Mouse (Mus musculus) MEL (cell line): ENCODE results near the gene Tmem50b. TPM values are rescaled to one million over a fixed set of nuclear protein-coding genes. Genes with fewer than 3 reads are reported as not detected.

Experiments used
- DNase-seq: peaks from one replicate; pipeline ENCODE4 v3.0.0; 2011; ENCODE audit warnings: low read depth, low spot score
- H3K27ac ChIP-seq: 2 replicates; pipeline ENCODE4 v1.5.1; 2012; ENCODE audit warnings: low read depth, mild to moderate bottlenecking, control low read depth, low read length, moderate library complexity; ENCODE audit not compliant: control insufficient read depth
- H3K27me3 ChIP-seq, 2 experiments: fragments of 150-350 bp in 1 of 2; sonication (generic) in 1 of 2; 2 replicates each; pipeline ENCODE4 v1.6.1; 2012; ENCODE audit warnings: low read length in 2 of 2, mild to moderate bottlenecking in 2 of 2, improper control_type of control experiment in 1 of 2, moderate library complexity in 1 of 2; ENCODE audit not compliant: insufficient read depth in 2 of 2, control insufficient read depth in 1 of 2
- H3K36me3 ChIP-seq, 2 experiments: 2 replicates each; pipeline ENCODE4 v1.6.1; 2012 to 2014; ENCODE audit warnings: low read length in 2 of 2, improper control_type of control experiment in 1 of 2, inconsistent platforms in 1 of 2, mild to moderate bottlenecking in 1 of 2; ENCODE audit not compliant: insufficient read depth in 2 of 2, control insufficient read depth in 1 of 2
- H3K4me1 ChIP-seq, 2 experiments: fragments of 150-350 bp in 1 of 2; sonication (generic) in 1 of 2; 2 replicates each; pipeline ENCODE4 v1.6.1; 2012; ENCODE audit warnings: low read length in 2 of 2, improper control_type of control experiment in 1 of 2, mild to moderate bottlenecking in 1 of 2; ENCODE audit not compliant: insufficient read depth in 2 of 2, control insufficient read depth in 1 of 2
- H3K4me3 ChIP-seq, 2 experiments: fragments of 150-350 bp in 1 of 2; sonication (generic) in 1 of 2; 2 replicates each; pipeline ENCODE4 v1.5.1; 2012; ENCODE audit warnings: low read depth in 2 of 2, low read length in 2 of 2, mild to moderate bottlenecking in 2 of 2, moderate library complexity in 2 of 2, control low read depth in 1 of 2, improper control_type of control experiment in 1 of 2; ENCODE audit not compliant: control insufficient read depth in 1 of 2, insufficient read depth in 1 of 2
- H3K79me2 ChIP-seq: 2 replicates; pipeline ENCODE4 v1.6.1; 2012; ENCODE audit warnings: mild to moderate bottlenecking, low read length, moderate library complexity; ENCODE audit not compliant: control insufficient read depth, poor library complexity, insufficient read depth
- H3K9ac ChIP-seq: 2 replicates; pipeline ENCODE4 v1.6.1; 2012; ENCODE audit warnings: low read depth, mild to moderate bottlenecking, control low read depth, low read length, moderate library complexity; ENCODE audit not compliant: control insufficient read depth, poor library complexity, severe bottlenecking
- H3K9me3 ChIP-seq: fragments of 150-350 bp; sonication (generic); replicated peaks from 2 replicates; pipeline ENCODE4 v1.6.1; 2012; ENCODE audit warnings: mild to moderate bottlenecking, low read length, improper control_type of control experiment, moderate library complexity; ENCODE audit not compliant: insufficient read depth
- BHLHE40 ChIP-seq: IDR thresholded peaks from 2 replicates; pipeline ENCODE4 v1.6.1; 2012; ENCODE audit warnings: low read depth, mild to moderate bottlenecking, inconsistent platforms, low read length, improper control_type of control experiment, borderline replicate concordance
- EP300 ChIP-seq, 2 experiments: IDR thresholded peaks; 2 replicates each; pipeline ENCODE4 v1.6.1; 2011; ENCODE audit warnings: improper control_type of control experiment in 2 of 2, low read length in 2 of 2, low read depth in 1 of 2, mild to moderate bottlenecking in 1 of 2
- ETS1 ChIP-seq: IDR thresholded peaks from 2 replicates; pipeline ENCODE4 v1.6.1; 2012; ENCODE audit warnings: low read depth, mild to moderate bottlenecking, inconsistent platforms, low read length, improper control_type of control experiment, moderate library complexity
- JUND ChIP-seq: IDR thresholded peaks from 2 replicates; pipeline ENCODE4 v1.6.1; 2011; ENCODE audit warnings: low read depth, mild to moderate bottlenecking, improper control_type of control experiment, low read length
- MAFK ChIP-seq: IDR thresholded peaks from 2 replicates; pipeline ENCODE4 v1.6.1; 2011; ENCODE audit warnings: low read depth, mild to moderate bottlenecking, low read length, improper control_type of control experiment, borderline replicate concordance
- MAX ChIP-seq: IDR thresholded peaks from 2 replicates; pipeline ENCODE4 v1.6.1; 2011; ENCODE audit warnings: low read length, improper control_type of control experiment
- MXI1 ChIP-seq: IDR thresholded peaks from 2 replicates; pipeline ENCODE4 v1.6.1; 2011; ENCODE audit warnings: mild to moderate bottlenecking, low read depth, low read length, improper control_type of control experiment
- MYB ChIP-seq: IDR thresholded peaks from 2 replicates; pipeline ENCODE4 v1.6.1; 2011; ENCODE audit warnings: mild to moderate bottlenecking, low read depth, low read length, improper control_type of control experiment
- NELFE ChIP-seq: IDR thresholded peaks from 2 replicates; pipeline ENCODE4 v1.6.1; 2011; ENCODE audit warnings: low read depth, low read length, improper control_type of control experiment
- NRF1 ChIP-seq: IDR thresholded peaks from 2 replicates; pipeline ENCODE4 v1.6.1; 2014; ENCODE audit warnings: low read depth, mild to moderate bottlenecking, inconsistent platforms, low read length, improper control_type of control experiment, moderate library complexity; ENCODE audit not compliant: poor library complexity, insufficient read depth, severe bottlenecking
- RCOR1 ChIP-seq: IDR thresholded peaks from 2 replicates; pipeline ENCODE4 v1.6.1; 2012; ENCODE audit warnings: low read depth, mild to moderate bottlenecking, inconsistent platforms, low read length, improper control_type of control experiment
- SIN3A ChIP-seq: IDR thresholded peaks from 2 replicates; pipeline ENCODE4 v1.6.1; 2012; ENCODE audit warnings: low read length, improper control_type of control experiment, inconsistent platforms
- SMC3 ChIP-seq: IDR thresholded peaks from 2 replicates; pipeline ENCODE4 v1.6.1; 2011; ENCODE audit warnings: low read depth, low read length, improper control_type of control experiment
- TAL1 ChIP-seq: IDR thresholded peaks from 2 replicates; pipeline ENCODE4 v1.6.1; 2012; ENCODE audit warnings: mild to moderate bottlenecking, inconsistent platforms, low read length, moderate library complexity, mixed read lengths
- TCF12 ChIP-seq: IDR thresholded peaks from 2 replicates; pipeline ENCODE4 v1.6.1; 2014; ENCODE audit warnings: low read depth, mild to moderate bottlenecking, inconsistent platforms, low read length, improper control_type of control experiment, moderate library complexity
- UBTF ChIP-seq: IDR thresholded peaks from 2 replicates; pipeline ENCODE4 v1.6.1; 2012; ENCODE audit warnings: low read depth, mild to moderate bottlenecking, inconsistent platforms, low read length, improper control_type of control experiment, moderate library complexity, borderline replicate concordance; ENCODE audit not compliant: insufficient read depth
- ZNF384 ChIP-seq: IDR thresholded peaks from 2 replicates; pipeline ENCODE4 v1.6.1; 2012; ENCODE audit warnings: low read depth, mild to moderate bottlenecking, inconsistent platforms, low read length, improper control_type of control experiment
- polyA plus RNA-seq, 2 experiments: library from polyadenylated mRNA; stranded (reverse) in 1 of 2; unstranded in 1 of 2; fragments of >175 nt in 1 of 2; fragments of >200 nt in 1 of 2; gene quantifications; 2 replicates each; pipeline versions ENCODE4 v1.2.1 to v1.2.4; 2012; ENCODE audit warnings: low replicate concordance in 2 of 2, low read depth in 1 of 2; ENCODE audit not compliant: insufficient read length in 2 of 2, insufficient read depth in 1 of 2, missing spikeins in 1 of 2
- total RNA-seq: library from RNA; depleted of rRNA; stranded (reverse); fragments of 300-350 nt; gene quantifications from 2 replicates; pipeline ENCODE4 v1.2.3, GENCODE M21; 2012

The Tmem50b gene
- total and polyA plus RNA-seq, 3 experiments: 2.9 to 9.5 TPM; not detected in 1

DNA sequence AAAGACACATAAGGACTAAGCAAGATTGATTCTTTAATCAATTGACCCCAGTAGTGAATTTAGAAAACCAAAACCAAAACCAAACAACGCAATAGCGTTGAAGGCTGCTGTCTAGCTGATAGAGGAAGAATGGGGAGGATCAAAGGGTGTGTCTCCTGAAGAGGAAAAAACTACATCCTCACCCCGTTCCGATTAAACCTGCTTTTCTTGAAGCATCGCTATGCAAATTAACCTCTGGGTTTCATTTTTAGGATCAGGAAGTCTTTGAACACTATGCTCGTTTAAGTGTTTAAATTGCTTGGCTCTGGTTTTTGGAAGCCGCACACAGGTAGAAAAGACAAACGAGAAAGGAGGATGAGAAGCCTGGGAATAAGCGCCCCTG is 1.2 kb downstream of the Tmem50b start:
- no peaks in the 10 kb centered on the region for H3K27me3 ChIP-seq
- TF ChIP-seq SMC3: no peak
- no peak for TF ChIP-seq TCF12
- TF ChIP-seq RCOR1: peak; percentile 60
- TF ChIP-seq ETS1: peak; percentile 70
- TF ChIP-seq ZNF384: peak; percentile 38; the same call in 1 of the 2 replicates
- TF ChIP-seq BHLHE40: 0 out of 2 replicates have a peak, but pooled peaks have one; percentile 7
- 0 out of 4 replicates have a peak, but pooled peaks have one; percentile 9 to 22 for TF ChIP-seq EP300 (IDR thresholded peaks at IDR 0.05; ENCODE audit: low read depth in 1 of 2, low read length in 2 of 2)
- peak; percentile 44; the same call in 1 of the 2 replicates for TF ChIP-seq MXI1
- TF ChIP-seq SIN3A: peak; percentile 40
- TF ChIP-seq, all 39 proteins: peak for 7
- Histone ChIP-seq H3K9me3 (no peaks in the 10 kb centered on the region), H3K9ac (peak overlapping the region; percentile 71), H3K4me1 (no peaks in the 10 kb centered on the region), H3K36me3 (no peaks in the 10 kb centered on the region), H3K79me2 (no peaks in the 10 kb centered on the region; the same call in 1 of the 2 replicates), H3K4me3 (peak overlapping the region; percentile 55 to 89), H3K27ac (peak overlapping the region; percentile 33)
- peak; percentile 84 for DNase-seq

- Histone ChIP-seq H3K27me3 (no peaks in the 10 kb centered on the region), H3K9me3 (no peaks in the 10 kb centered on the region), H3K9ac (no peak overlapping the region), H3K4me1 (no peaks in the 10 kb centered on the region), H3K79me2 (no peaks in the 10 kb centered on the region; the same call in 1 of the 2 replicates), H3K27ac (no peak overlapping the region), H3K36me3 (no peaks in the 10 kb centered on the region), H3K4me3 (no peak overlapping the region)
- TF ChIP-seq TAL1 (no peak), UBTF (no peak), NRF1 (no peak), MAX (no peak), MYB (no peak), EP300 (IDR thresholded peaks at IDR 0.05; ENCODE audit: low read depth in 1 of 2, low read length in 2 of 2) (no peak), ETS1 (no peak), JUND (no peak), NELFE (no peak), SMC3 (no peak), TCF12 (no peak), MAFK (no peak)
- no peak for DNase-seq
Observed at GRCm38 (mm10) chr16:91595076-91595475, 2.5 kb downstream of the Tmem50b start.
